Mouse (Mus musculus) C2C12 (cell line): Measurements from ENCODE around the gene Psmd11. TPM values are rescaled to one million over a fixed set of nuclear protein-coding genes. Genes with fewer than 3 reads are reported as not detected.
"Not testable (repeated sequence)": the region's sequence is repeated elsewhere in the genome, so short reads cannot be mapped to it uniquely, and the experiment has no call there.

ENCODE experiments used
- H3K27me3 ChIP-seq: one replicate; pipeline ENCODE4 v1.6.1; 2011; ENCODE audit not compliant: control insufficient read depth, insufficient read depth, insufficient read length
- H3K36me3 ChIP-seq: one replicate; pipeline ENCODE4 v1.6.1; 2011; ENCODE audit not compliant: control insufficient read depth, insufficient read depth
- H3K4me3 ChIP-seq: one replicate; pipeline ENCODE4 v1.5.1; 2011; ENCODE audit warnings: mild to moderate bottlenecking, control low read depth; ENCODE audit not compliant: poor library complexity, insufficient read depth, severe bottlenecking
- H3K79me2 ChIP-seq: one replicate; pipeline ENCODE4 v1.6.1; 2011; ENCODE audit not compliant: control insufficient read depth, insufficient read depth
- H3K79me3 ChIP-seq: one replicate; pipeline ENCODE4 v1.6.1; 2011; ENCODE audit warnings: low read depth, control low read depth
- H3ac ChIP-seq: one replicate; pipeline ENCODE3; 2011; ENCODE audit warnings: low read depth; ENCODE audit not compliant: control insufficient read depth, insufficient read length
- CEBPB ChIP-seq: IDR thresholded peaks from one replicate; pipeline ENCODE4 v1.6.1; 2011; ENCODE audit warnings: low read depth, mild to moderate bottlenecking, control low read depth, moderate library complexity
- CTCF ChIP-seq: IDR thresholded peaks from one replicate; pipeline ENCODE4 v1.5.1; 2011; ENCODE audit not compliant: control insufficient read depth, insufficient read depth, insufficient read length
- FOSL1 ChIP-seq: IDR thresholded peaks from one replicate; pipeline ENCODE4 v1.8.0; 2011; ENCODE audit warnings: mild to moderate bottlenecking, low read length; ENCODE audit not compliant: poor library complexity, insufficient read depth, severe bottlenecking
- MAX ChIP-seq: IDR thresholded peaks from one replicate; pipeline ENCODE4 v1.6.1; 2011; ENCODE audit warnings: mild to moderate bottlenecking, control low read depth
- MYOD1 ChIP-seq: IDR thresholded peaks from one replicate; pipeline ENCODE4 v1.6.1; 2011; ENCODE audit warnings: low read depth; ENCODE audit not compliant: control insufficient read depth, insufficient read length
- MYOG ChIP-seq: IDR thresholded peaks from one replicate; pipeline ENCODE4 v1.6.1; 2011; ENCODE audit not compliant: control insufficient read depth, insufficient read length; ENCODE audit errors: extremely low read depth
- USF1 ChIP-seq: IDR thresholded peaks from one replicate; pipeline ENCODE4 v1.6.1; 2011; ENCODE audit warnings: low read depth, mild to moderate bottlenecking, control low read depth, moderate library complexity
- polyA plus RNA-seq: library from polyadenylated mRNA; unstranded; fragments of >200 nt; fragmentation: generic; extraction: Trizol; gene quantifications from one replicate; pipeline ENCODE4 v1.2.1, GENCODE M21; 2012; ENCODE audit warnings: missing spikeins

Psmd11 gene
- polyA plus RNA-seq, 1 experiment, result 82.9 TPM

GRCm38 (mm10) chr11:80449859-80450258 is 21.4 kb downstream of the Psmd11 start:
- no peak for TF ChIP-seq MAX
- TF ChIP-seq CEBPB, result no peak
- TF ChIP-seq MYOD1, result no peak
- no peak for TF ChIP-seq FOSL1
- TF ChIP-seq CTCF, result no peak
- no peak for TF ChIP-seq MYOG
- TF ChIP-seq USF1, result no peak

GRCm38 (mm10) chr11:80452242-80452641 is 23.8 kb downstream of the Psmd11 start:
- TF ChIP-seq MYOG (no peak), FOSL1 (no peak), CEBPB (no peak), MAX (no peak), USF1 (no peak), CTCF (no peak), MYOD1 (no peak)
- H3ac ChIP-seq, result no peak overlapping the region
- H3K36me3 ChIP-seq, result peaks cover 98% of the 10 kb centered on the region
- H3K79me2 ChIP-seq, result peaks cover 70% of the 10 kb centered on the region
- H3K79me3 ChIP-seq, result peaks cover 39% of the 10 kb centered on the region
- H3K4me3 ChIP-seq, result no peak overlapping the region
- no peaks in the 10 kb centered on the region for H3K27me3 ChIP-seq

More at GRCm38 (mm10) chr11:80449859-80450258, 21.4 kb downstream of the Psmd11 start:
- peaks cover 99% of the 10 kb centered on the region for H3K36me3 ChIP-seq
- peaks cover 38% of the 10 kb centered on the region for H3K79me3 ChIP-seq
- H3K79me2 ChIP-seq, result peaks cover 86% of the 10 kb centered on the region
- H3K27me3 ChIP-seq, result no peaks in the 10 kb centered on the region
- no peak overlapping the region for H3ac ChIP-seq
- no peak overlapping the region for H3K4me3 ChIP-seq

GRCm38 (mm10) chr11:80453198-80453597 is 24.8 kb downstream of the Psmd11 start:
- Histone ChIP-seq H3K27me3 (no peaks in the 10 kb centered on the region), H3K79me2 (peaks cover 66% of the 10 kb centered on the region)

GRCm38 (mm10) chr11:80463605-80464130 is 35.3 kb downstream of the Psmd11 start:
- H3K79me3 ChIP-seq, H3K79me2 ChIP-seq, H3K27me3 ChIP-seq, H3K4me3 ChIP-seq, H3ac ChIP-seq: not testable (repeated sequence)
- peaks cover 96% of the 10 kb centered on the region for H3K36me3 ChIP-seq

More at GRCm38 (mm10) chr11:80453198-80453597, 24.8 kb downstream of the Psmd11 start:
- Histone ChIP-seq H3ac (no peak overlapping the region), H3K36me3 (peaks cover 98% of the 10 kb centered on the region), H3K79me3 (peaks cover 42% of the 10 kb centered on the region), H3K4me3 (no peak overlapping the region)
- TF ChIP-seq MAX (no peak), CEBPB (no peak), MYOD1 (no peak), CTCF (no peak), MYOG (no peak), USF1 (no peak), FOSL1 (no peak)

- H3K4me3 ChIP-seq, result no peak overlapping the region
- H3K27me3 ChIP-seq, result no peaks in the 10 kb centered on the region
- no peak overlapping the region for H3ac ChIP-seq
- TF ChIP-seq MYOD1, result no peak
- no peak for TF ChIP-seq FOSL1
- TF ChIP-seq CEBPB, result no peak
- no peak for TF ChIP-seq MAX
- no peak for TF ChIP-seq USF1
- H3K36me3 ChIP-seq, result peaks cover 73% of the 10 kb centered on the region
- H3K79me2 ChIP-seq, result peaks cover 2% of the 10 kb centered on the region
- no peaks in the 10 kb centered on the region for H3K79me3 ChIP-seq
These were observed 43.6 kb downstream of the Psmd11 start for GRCm38 (mm10) chr11:80471836-80472605.

GRCm38 (mm10) chr11:80474175-80474691 is 45.8 kb downstream of the Psmd11 start:
- Histone ChIP-seq H3K27me3 (no peaks in the 10 kb centered on the region), H3ac (no peak overlapping the region), H3K36me3 (peaks cover 63% of the 10 kb centered on the region), H3K79me3 (peaks cover 19% of the 10 kb centered on the region), H3K4me3 (no peak overlapping the region), H3K79me2 (peaks cover 24% of the 10 kb centered on the region)
- TF ChIP-seq CTCF (peak; percentile 2), CEBPB (no peak), MYOD1 (no peak)
